Mouse (Mus musculus) lung, postnatal 14 days (tissue): ENCODE data around the gene Hbq1a.
A peak's percentile ranks its signal among the peaks of the same experiment; 100 is the strongest.

ENCODE experiments used
- DNase-seq: peaks from one replicate; pipeline ENCODE4 v3.0.0; 2021

Hbq1a gene

DNA sequence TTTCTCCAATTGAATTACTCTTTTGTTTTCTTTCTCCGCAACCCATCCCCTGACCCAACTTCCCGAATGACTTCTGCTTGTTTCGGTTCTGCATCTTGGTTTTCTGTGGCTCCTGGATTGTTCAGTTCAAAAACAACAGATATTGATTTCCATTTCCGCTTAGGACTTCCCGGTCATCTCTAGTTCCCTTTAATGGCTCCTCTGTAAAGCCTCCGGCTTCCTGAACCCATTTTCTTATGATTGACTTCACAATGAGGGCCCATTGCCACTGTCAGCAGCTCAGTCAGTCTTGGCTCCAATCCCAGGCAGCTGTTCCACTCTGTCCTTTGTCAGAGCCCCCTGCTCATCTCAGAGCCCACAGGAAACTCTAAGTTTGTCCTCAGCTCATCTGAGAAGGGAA lies 31.2 kb downstream of the Hbq1a start:
- DNase-seq = peak; percentile 56

- DNase-seq = no peak
Observed at GRCm38 (mm10) chr11:32331861-32332260, 32.0 kb downstream of the Hbq1a start.

- DNase-seq = no peak
Observed at GRCm38 (mm10) chr11:32333235-32333634, 33.4 kb downstream of the Hbq1a start.

DNA sequence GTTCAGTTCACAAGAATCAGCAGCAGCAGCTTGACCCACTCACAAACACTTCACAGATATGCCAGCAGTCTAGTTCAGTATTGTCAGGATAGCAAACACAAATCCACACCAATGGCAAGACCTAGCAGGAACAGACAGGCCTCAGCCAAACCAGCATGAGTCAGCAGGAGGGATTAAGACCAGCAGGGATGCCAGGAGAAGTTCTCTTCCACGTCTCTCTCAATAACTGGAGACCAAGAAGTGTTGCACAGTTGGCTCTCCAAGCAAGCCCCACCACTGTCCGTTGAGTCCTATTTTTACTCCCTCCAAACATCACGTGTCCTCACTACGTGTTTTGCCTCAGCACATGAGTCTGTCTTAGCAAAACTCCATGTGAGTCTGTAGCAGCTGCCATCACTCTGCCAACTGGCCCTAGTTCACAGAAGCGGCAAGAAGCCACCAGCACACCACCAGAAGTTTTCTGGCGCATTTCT lies 36.6 kb downstream of the Hbq1a start:
- DNase-seq = peak; percentile 64

DNA sequence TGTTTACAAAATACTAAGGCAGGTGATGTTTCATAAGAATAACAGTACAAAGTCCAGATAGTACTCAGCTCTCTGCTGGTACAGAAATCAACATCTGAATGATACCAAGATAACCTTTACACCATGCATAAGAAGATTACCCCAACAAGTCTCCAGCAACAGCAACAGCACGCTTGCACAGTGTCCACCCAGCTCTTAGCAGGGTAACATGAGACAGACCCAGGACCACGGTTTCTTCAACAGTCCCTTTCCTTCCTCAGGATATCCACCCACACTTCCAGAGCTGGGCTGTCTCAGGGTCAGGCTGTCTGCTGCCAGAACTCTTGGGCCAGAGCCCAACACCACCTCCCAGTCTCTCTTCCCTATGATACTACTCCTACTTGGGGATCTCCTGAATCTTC lies 39.3 kb downstream of the Hbq1a start:
- peak; percentile 53 for DNase-seq

DNA sequence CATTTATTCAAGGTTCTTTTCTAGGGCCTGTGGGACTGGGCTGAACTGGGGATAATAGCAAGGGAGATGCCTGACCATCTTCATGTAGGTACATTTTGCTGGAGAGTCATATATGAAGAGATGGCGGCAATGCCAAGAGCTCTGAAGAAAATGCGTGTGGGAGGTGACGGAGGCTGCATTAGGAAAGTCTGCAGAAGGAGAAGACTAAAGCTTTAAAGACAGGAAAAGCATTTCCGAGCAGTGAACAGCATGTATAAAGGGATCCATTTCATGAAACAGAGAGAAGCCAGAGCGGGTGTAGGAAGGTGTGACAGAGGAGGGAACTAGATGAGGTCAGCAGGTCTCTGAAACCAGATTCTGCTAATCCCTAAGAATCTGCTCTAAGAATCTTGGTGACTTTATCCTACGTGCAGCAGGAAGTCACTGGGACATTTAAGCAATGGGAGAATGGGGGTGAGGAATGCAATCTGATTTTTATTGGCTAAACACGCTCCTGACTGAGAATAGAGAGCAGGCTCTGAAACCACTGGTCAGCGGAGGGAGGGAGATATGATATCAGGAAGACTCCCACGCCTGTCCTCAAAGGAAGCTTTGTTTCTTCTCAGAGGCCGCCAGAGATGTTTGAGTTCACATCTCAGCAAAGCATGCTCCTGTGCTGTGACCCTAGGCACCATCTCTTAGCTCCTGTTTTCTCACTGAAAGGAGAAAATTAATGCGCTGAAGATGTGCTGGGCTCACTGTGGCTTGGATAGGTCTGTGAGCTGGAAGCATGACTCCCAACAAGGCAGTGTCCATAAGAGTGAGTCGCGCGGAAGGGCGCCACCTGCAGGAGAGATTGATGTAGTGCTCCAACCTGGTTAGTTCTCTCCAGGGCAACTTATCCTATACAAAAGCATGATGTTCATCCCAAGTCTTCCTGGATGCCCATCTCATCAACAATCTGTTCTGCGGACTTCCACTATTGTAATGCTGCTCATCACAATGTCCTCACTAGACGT lies 40.9 kb downstream of the Hbq1a start:
- DNase-seq = peak; percentile 58

DNA sequence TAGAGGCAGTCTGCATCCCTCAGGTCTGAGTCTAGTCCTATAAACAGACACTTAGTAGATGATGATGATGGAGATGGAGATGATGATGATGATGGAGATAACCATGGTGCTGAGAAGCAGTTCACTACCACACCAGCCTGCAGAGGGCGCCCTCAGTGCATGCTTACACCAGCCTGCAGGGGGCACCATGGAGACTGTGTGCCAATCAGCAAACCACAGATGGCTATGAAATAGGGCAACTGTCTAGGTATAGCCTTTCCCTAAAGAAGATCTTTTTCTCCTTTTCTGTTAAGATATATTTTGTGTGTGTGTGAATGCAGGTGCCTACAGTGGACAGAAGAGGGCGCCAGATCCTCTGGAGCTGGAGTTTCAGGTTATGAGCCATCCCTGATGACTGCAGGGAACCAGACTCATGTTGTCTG lies 42.9 kb downstream of the Hbq1a start:
- peak; percentile 62 for DNase-seq

DNA sequence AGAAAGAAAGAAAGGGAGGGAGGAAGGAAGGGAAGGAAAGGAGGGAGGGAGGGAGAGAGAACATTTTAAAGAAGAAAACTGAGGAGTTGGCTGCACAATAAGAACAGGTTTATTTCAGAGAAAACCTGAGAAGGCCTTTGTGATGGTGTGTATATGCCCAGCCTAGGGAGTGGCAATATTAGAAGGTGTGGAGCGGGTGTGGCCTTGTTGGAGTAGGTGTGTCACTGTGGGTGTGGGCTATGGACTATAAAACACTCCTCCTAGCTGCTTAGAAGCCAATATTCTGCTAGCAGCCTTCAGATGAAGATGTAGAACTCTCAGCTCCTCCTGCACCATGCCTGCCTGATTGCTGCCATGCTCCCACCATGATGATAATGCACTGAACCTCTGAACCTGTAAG lies 43.5 kb downstream of the Hbq1a start:
- no peak for DNase-seq

DNA sequence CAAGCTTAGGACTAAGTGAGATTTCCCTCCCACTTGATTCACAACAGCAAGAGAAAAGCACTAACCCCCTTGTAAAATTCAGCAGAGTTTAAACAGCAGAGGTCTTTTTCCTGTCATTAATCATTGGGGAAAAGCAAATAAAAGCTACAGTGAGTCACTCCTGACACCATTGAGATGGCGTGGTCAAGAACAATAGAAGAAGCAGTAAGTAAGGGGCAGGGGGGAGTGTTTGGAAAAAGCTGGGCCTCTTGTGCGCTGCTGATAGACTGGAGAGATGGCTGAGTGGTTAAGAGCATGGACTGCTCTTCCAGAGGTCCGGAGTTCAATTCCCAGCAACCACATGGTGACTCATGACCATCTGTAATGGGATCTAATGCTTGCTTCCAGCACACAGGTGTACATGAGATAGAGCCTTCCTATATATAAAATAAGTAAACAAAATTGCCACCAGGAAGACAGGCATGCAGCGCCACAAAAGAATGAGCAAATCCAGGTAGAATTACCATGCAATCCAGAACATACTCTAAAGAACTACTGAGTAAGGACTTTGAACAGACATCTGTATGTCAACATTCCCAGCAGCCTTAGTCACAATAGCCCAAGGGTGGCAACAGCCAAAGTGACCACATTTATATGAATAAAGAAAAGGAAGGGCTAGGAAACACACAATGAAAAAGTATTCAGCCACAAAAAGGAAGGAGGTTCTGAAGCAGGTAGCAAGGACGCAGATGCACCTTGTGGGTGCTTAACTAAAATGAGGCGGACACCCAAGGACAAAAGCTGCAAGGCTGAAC lies 45.8 kb downstream of the Hbq1a start:
- no peak for DNase-seq

- DNase-seq = no peak
Observed at GRCm38 (mm10) chr11:32347264-32347606, 47.4 kb downstream of the Hbq1a start.

GRCm38 (mm10) chr11:32347607-32348432 lies 48.0 kb downstream of the Hbq1a start, which contains the start of gene Sh3pxd2b:
TSS of gene Sh3pxd2b (plus strand) at chr11:32347820.
- DNase-seq = peak; percentile 79

DNA sequence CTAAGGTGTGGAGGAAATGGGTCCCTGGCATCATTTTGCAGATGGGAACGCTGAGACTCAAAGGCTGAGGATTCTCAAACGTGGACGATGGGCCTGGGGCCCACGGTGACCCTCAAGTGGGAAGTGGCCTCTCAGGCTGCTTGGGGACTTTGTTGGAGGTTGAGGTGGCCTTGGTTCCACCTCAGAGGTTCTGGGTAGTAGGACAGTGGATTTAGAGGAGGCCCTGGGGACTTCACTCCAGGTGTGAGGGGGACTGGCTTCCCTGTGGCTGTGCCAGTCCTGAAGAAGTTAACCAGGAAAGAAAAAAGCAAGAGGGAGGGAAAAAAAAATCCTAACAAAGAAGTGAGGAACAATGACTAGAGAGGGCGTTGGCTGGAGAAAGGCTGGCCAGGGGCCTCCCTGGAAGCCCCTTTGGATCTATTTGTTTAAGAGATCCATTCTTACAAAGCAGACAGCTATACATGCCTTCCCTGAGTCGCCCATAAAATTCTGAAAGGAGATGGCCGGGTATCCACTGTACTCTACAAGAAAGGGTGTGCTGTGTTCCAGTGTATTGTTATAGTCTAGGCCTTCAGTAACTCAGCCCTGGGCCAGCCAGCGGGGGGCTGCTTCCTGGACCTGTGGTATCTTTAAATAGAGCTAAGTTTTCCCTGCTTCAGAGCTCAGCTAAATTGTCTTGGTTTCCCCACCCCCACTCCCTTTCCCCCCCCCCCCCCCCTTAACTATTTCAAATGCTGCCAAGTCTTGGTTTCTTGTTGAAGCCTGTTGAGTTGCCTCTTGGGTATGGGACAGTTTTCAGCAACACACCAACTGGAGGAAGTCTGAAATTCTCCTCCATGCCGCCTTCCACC lies 48.8 kb downstream of the Hbq1a start:
- no peak for DNase-seq

DNA sequence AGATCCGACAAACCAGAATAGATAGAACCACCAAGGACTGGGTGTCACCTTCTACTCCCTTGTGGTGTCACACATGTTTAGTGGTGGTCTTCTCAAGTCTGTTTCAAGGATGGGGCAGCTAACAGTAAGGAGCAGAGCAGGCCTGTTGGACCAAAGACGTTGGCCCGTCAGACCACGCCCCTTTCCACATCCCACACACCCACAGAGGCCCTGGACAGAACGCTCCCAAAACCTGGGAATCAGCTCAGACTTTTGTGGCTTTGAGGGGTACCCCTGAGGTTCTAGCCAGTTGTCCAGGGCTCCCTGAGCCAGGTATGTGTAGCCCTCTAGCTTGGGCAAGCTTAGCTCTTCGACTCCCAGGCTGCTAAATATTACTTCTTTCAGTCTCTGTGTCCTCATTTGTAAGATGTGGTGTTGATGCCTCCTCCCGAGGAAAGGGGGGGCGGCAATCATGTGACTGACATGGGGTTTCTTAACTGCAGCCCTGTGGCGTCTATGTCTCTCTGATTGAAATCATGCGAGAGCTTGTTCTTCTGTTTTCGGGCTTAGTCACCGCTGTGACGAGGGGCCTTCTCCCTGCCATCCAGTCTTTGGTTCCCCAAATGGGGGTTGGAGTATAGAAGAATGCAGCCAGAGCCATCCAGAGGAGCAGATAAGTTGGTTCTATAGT lies 49.5 kb downstream of the Hbq1a start:
- peak; percentile 32 for DNase-seq
